Mouse (Mus musculus): ENCODE measurements at regions not wholly inside any gene's neighbourhood (a gene's known extent, or its start where the extent isn't known, plus 50 kb on each side); places are given as distances from the start of the nearest gene placed in this dataset.

DNA sequence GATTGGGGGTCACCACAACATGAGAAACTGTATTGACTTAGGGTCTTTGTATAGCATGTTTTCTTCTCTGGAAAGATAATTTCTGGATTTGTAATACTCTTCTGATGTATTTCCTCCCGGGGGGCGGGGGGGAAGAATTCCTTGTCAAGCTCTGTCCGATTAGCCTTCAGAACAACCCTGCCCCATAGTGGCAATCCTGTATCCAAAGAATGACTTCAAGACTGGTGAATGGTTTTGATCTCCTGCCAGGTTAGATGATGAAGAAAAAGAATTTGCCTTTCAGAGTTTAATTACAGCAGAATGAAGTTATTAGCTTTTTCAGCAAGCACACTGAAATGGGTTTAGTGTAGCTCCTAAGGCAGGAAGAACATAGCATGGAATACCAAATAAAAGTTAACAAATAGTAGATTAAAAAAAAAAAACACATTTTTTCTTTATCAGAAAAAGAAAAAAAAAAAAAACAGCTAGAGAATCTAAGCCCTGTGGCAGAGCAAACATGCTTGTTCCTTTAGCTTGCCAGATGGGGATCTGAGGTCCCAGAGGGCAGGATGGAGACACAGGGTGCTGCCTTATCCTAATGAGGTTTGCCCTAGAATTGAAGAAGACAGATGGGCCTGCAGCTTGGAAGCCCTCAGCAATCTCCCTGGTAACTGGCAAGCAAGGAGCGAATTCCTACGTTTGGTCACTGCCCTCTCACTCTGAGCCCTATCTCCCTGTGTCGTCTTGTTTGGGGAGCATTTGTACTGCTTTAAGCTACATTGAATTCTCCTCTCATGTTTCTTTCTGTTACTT is 280.9 kb upstream of the Gm9972 start:
- ATAC-seq (ENCODE audit: low FRiP score) = peak; percentile 45; the same call in 1 of the 2 replicates
- H3K4me2 ChIP-seq = no peak overlapping the region
- H3K36me3 ChIP-seq = no peaks in the 10 kb centered on the region
- WGBS = 64% methylated on average over 6 of the region's 6 CpGs
- no peak overlapping the region for H3K9ac ChIP-seq (replicated peaks)
- H3K27me3 ChIP-seq (replicated peaks) = no peaks in the 10 kb centered on the region
- 0 out of 2 replicates have a peak, but pooled peaks cover 4% of the 10 kb centered on the region for H3K4me1 ChIP-seq
- H3K9me3 ChIP-seq (replicated peaks) = no peaks in the 10 kb centered on the region
- H3K27ac ChIP-seq (replicated peaks) = no peak overlapping the region
- no peak overlapping the region for H3K4me3 ChIP-seq (replicated peaks)

DNA sequence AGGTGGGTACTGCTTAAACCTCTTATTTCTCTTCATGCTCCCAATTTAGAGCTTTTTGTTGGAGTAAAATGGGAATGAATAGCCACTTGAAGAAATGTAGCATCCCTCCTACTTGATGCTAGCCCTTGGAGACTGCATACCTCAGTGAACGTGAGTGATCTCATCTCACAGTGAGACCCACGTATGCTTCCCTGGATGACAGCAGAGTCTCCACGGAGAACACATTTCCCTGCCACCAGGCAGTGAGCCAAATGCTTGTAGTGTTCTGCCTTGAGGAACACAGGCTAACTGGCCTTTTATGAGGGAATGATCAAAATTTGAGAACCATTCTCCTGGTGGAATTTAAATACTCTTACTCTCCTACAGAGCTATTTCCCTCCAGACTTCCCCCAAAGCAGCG is 280.1 kb upstream of the Gm9972 start:
- WGBS = 56% methylated on average over 4 of the region's 4 CpGs
- Histone ChIP-seq H3K27me3 (replicated peaks) (no peaks in the 10 kb centered on the region), H3K9me3 (replicated peaks) (no peaks in the 10 kb centered on the region), H3K36me3 (no peaks in the 10 kb centered on the region), H3K27ac (replicated peaks) (no peak overlapping the region), H3K4me1 (0 out of 2 replicates have a peak, but pooled peaks cover 4% of the 10 kb centered on the region), H3K4me2 (no peak overlapping the region), H3K4me3 (replicated peaks) (no peak overlapping the region), H3K9ac (replicated peaks) (no peak overlapping the region)
- ATAC-seq (ENCODE audit: low FRiP score) = no peak

DNA sequence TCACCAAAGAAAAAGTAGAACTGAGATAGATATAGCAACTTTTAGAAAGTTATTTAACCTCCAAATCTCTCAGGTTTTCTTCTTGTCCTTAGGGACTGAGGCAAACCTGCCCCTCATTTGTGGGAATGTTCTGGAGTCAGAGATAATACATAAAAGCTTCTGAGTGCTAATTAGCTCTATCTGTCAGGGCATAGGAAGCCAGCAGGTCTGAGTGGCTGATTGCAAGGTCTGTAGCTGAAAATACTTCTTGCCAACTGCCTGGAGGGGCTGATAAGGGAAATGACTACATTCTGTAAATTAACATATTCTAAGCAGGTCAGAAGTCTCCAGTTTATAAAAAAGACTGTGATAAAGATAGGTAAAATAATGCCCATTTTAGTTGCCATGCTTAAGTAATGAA is 270.3 kb upstream of the Gm9972 start:
- Histone ChIP-seq H3K9me3 (replicated peaks) (no peaks in the 10 kb centered on the region), H3K4me1 (no peaks in the 10 kb centered on the region), H3K27ac (replicated peaks) (no peak overlapping the region), H3K4me2 (no peak overlapping the region), H3K36me3 (no peaks in the 10 kb centered on the region), H3K4me3 (replicated peaks) (no peak overlapping the region), H3K9ac (replicated peaks) (no peak overlapping the region), H3K27me3 (replicated peaks) (no peaks in the 10 kb centered on the region)
- ATAC-seq (ENCODE audit: low FRiP score) = no peak

DNA sequence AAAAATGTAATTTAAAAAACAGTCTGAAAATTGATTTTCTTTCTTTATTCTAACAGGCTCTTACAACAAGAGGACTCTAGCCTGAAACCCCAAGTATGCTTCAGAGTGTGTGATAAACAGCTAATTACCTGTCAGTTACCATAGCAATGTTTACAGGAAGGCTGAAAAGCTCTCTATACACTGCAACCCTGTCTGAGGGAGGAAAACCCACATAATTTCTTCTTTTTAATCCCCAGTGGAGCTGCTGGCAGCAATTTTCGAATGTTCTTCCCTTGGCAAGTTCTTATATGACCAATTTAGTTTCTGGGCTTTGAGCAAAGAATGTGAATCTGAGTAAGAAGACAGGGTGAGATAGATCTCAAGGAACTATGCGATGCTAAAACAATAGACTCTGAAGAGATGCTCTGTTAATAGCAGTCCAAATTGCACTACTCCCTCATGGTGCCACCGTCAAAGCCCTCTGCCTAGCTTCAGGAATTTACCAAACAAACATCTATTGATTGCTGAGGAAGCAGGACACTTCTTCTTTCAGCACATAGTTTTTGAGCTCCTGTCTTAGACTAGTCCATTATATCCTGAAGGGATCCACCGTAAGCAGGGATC is 260.4 kb upstream of the Gm9972 start:
- WGBS = 42% methylated on average over 4 of the region's 4 CpGs
- no peak overlapping the region for H3K4me3 ChIP-seq (replicated peaks)
- H3K4me1 ChIP-seq = peaks cover 5% of the 10 kb centered on the region
- no peaks in the 10 kb centered on the region for H3K9me3 ChIP-seq (replicated peaks)
- no peak overlapping the region for H3K4me2 ChIP-seq
- no peak for ATAC-seq (ENCODE audit: low FRiP score)
- no peaks in the 10 kb centered on the region for H3K27me3 ChIP-seq (replicated peaks)
- no peak overlapping the region for H3K9ac ChIP-seq (replicated peaks)
- no peaks in the 10 kb centered on the region for H3K36me3 ChIP-seq
- H3K27ac ChIP-seq (replicated peaks) = no peak overlapping the region

DNA sequence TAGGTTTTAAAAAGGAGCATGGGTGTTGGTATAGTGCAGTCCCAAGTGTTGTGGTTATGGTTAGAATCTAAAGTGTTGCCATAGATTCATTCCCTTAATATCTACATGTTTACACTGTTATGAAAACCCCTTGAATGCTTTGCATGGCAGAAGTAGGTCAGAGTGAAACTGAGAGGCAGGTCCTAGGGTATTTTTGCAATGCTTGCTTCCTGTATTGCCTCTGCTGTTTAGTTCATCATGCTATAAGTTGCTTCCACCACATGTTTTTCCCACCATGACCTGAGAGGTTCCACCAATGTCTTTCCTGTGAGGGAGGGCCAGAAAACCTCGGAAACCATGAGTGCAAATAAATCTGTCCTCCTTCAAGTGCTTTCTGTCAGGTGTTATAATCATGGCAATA is 224.1 kb upstream of the Gm9972 start:
- no peak overlapping the region for H3K9ac ChIP-seq (replicated peaks)
- H3K9me3 ChIP-seq (replicated peaks) = no peaks in the 10 kb centered on the region
- no peak for ATAC-seq (ENCODE audit: low FRiP score)
- H3K4me3 ChIP-seq (replicated peaks) = no peak overlapping the region
- WGBS = 87% methylated on average over 1 of the region's 1 CpGs
- H3K36me3 ChIP-seq = no peaks in the 10 kb centered on the region
- H3K27me3 ChIP-seq (replicated peaks) = no peaks in the 10 kb centered on the region
- no peaks in the 10 kb centered on the region for H3K4me1 ChIP-seq
- H3K4me2 ChIP-seq = no peak overlapping the region
- no peak overlapping the region for H3K27ac ChIP-seq (replicated peaks)

DNA sequence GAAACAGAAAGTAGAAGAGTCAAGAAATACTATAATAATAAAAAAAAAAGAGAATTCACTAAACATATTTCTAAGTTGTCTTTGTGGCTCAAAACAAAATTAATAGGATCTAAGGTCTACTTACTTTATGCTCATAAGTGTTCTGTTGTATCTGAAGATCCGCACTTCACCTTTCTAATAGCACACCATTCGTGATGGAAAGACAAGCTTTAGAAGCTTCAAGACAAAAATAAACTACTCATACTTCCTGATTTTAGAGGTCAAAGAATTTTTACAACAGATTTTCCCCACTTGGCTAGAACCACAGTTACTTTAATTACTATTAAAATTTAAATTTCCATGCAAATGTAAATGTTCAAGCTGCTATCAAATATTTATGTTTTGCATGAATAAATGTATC is 219.8 kb upstream of the Gm9972 start:
- 89% methylated on average over 2 of the region's 2 CpGs for WGBS
- Histone ChIP-seq H3K4me3 (replicated peaks) (no peak overlapping the region), H3K36me3 (no peaks in the 10 kb centered on the region), H3K9me3 (replicated peaks) (no peaks in the 10 kb centered on the region), H3K9ac (replicated peaks) (no peak overlapping the region), H3K4me2 (no peak overlapping the region), H3K27ac (replicated peaks) (no peak overlapping the region), H3K4me1 (no peaks in the 10 kb centered on the region), H3K27me3 (replicated peaks) (no peaks in the 10 kb centered on the region)
- no peak for ATAC-seq (ENCODE audit: low FRiP score)

DNA sequence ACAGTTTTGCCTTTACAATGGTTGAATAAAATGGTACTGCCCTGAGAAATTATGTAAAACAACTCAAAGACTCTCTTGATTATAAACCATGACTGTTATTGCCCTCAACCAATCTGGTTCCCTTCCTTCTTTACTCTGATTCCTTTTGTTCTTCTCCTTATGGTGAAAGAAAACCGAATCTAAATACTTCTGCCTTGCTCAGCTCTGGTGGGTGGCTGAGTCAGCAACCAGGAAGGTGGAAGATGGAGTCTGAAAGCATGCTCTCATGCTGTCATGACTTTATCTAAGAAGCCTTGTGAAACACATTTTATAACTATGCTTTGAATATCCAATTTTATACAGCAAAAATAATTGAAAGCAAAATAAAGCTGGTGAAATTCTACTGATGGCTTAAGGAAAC is 212.7 kb upstream of the Gm9972 start:
- WGBS = 67% methylated on average over 1 of the region's 1 CpGs
- Histone ChIP-seq H3K4me2 (no peak overlapping the region), H3K36me3 (no peaks in the 10 kb centered on the region), H3K9me3 (replicated peaks) (no peaks in the 10 kb centered on the region), H3K27ac (replicated peaks) (no peak overlapping the region), H3K9ac (replicated peaks) (no peak overlapping the region), H3K27me3 (replicated peaks) (no peaks in the 10 kb centered on the region), H3K4me1 (no peaks in the 10 kb centered on the region), H3K4me3 (replicated peaks) (no peak overlapping the region)
- ATAC-seq (ENCODE audit: low FRiP score) = no peak

DNA sequence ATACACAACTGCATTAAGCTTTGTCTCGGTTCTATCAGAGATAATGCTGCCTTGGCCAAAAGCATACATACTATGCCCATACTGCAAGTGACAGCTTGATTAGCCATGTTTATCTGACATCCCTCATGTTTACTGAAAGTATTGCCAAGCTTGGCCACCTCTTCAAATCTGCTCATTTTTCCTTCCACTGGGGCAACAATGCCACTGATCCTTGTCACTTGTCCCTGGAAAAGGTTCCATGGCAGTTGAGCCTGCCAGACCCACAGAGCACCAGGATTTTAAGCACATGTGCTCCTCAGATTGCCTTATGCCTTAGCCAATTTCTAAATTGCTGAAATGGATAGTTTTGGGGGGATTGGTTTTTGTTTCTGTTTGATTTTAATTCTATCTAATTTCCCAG is 189.8 kb upstream of the Gm9972 start:
- 97% methylated on average over 1 of the region's 1 CpGs for WGBS
- Histone ChIP-seq H3K4me3 (replicated peaks) (no peak overlapping the region), H3K36me3 (no peaks in the 10 kb centered on the region), H3K27me3 (replicated peaks) (no peaks in the 10 kb centered on the region), H3K4me2 (no peak overlapping the region), H3K9me3 (replicated peaks) (no peaks in the 10 kb centered on the region), H3K4me1 (no peaks in the 10 kb centered on the region), H3K9ac (replicated peaks) (no peak overlapping the region), H3K27ac (replicated peaks) (no peak overlapping the region)
- no peak for ATAC-seq (ENCODE audit: low FRiP score)

DNA sequence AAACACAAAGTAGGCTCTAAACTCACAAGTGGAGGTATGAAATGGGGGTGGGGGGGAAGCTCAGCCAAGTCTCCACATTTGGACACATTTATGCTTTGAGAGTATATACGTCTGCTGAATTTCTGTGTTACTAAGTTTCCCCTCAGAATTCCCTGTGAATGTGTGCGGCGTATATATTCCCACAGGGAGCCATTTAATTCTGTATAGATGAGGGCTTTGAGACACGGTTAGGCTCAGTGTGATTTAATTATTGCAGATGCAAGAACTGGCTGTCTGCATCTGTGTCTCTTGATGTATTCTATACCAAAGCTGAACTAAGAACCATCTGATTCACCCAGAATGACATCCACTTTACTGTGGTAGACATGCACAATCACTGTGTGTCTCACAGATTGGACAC is 181.1 kb upstream of the Gm9972 start:
- Histone ChIP-seq H3K9ac (replicated peaks) (no peak overlapping the region), H3K4me3 (replicated peaks) (no peak overlapping the region), H3K36me3 (no peaks in the 10 kb centered on the region), H3K27me3 (replicated peaks) (no peaks in the 10 kb centered on the region), H3K4me2 (no peak overlapping the region), H3K9me3 (replicated peaks) (no peaks in the 10 kb centered on the region), H3K27ac (replicated peaks) (no peak overlapping the region), H3K4me1 (peaks cover 5% of the 10 kb centered on the region; the same call in 1 of the 2 replicates)
- 27% methylated on average over 4 of the region's 4 CpGs for WGBS
- peak; percentile 35; the same call in 1 of the 2 replicates for ATAC-seq (ENCODE audit: low FRiP score)

DNA sequence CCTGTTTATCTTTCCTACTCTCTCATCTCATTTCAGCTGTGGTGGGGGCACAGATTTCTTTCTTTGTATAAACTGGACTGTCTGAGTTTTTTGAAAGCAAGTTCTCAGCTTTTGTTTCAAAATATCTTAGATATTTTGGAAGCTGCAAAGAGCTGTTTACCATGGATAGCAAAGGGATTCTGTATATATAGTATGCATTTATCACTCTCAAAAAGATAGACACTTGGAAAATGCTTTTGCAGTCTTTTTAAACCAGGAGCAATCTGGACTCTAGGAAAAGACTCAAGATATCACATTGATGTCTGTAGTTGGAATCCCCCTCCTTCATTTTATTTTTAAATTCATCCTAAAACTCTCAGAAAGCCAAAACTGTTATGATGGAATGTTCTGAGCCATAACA is 177.9 kb upstream of the Gm9972 start:
- peaks cover 5% of the 10 kb centered on the region; the same call in 1 of the 2 replicates for H3K4me1 ChIP-seq
- ATAC-seq (ENCODE audit: low FRiP score) = no peak
- no peaks in the 10 kb centered on the region for H3K9me3 ChIP-seq (replicated peaks)
- H3K9ac ChIP-seq (replicated peaks) = no peak overlapping the region
- H3K36me3 ChIP-seq = no peaks in the 10 kb centered on the region
- H3K27ac ChIP-seq (replicated peaks) = no peak overlapping the region
- no peak overlapping the region for H3K4me3 ChIP-seq (replicated peaks)
- no peak overlapping the region for H3K4me2 ChIP-seq
- H3K27me3 ChIP-seq (replicated peaks) = no peaks in the 10 kb centered on the region

DNA sequence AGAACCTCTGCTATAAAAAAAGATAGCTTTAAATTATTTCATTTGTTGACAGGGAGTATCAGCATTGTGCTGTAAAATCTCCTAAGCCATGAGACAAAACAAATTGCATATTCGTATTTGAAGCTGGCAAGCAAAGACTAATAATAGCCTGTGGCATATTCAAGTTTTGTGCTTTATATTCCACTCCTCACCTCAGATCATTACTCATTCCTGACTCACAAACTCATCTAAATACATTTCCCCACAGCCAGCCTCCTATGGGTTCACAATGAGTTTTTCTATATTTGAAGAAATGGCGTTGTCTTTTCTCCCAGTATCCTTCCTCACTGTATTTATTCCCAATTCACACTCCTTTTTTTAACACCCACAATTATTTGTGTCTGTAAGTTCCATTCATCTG is 161.5 kb upstream of the Gm9972 start:
- Histone ChIP-seq H3K4me2 (no peak overlapping the region), H3K27me3 (replicated peaks) (no peaks in the 10 kb centered on the region), H3K4me1 (no peaks in the 10 kb centered on the region), H3K27ac (replicated peaks) (no peak overlapping the region), H3K36me3 (no peaks in the 10 kb centered on the region), H3K9me3 (replicated peaks) (no peaks in the 10 kb centered on the region), H3K4me3 (replicated peaks) (no peak overlapping the region), H3K9ac (replicated peaks) (no peak overlapping the region)
- ATAC-seq (ENCODE audit: low FRiP score) = no peak
- WGBS = 83% methylated on average over 2 of the region's 2 CpGs

DNA sequence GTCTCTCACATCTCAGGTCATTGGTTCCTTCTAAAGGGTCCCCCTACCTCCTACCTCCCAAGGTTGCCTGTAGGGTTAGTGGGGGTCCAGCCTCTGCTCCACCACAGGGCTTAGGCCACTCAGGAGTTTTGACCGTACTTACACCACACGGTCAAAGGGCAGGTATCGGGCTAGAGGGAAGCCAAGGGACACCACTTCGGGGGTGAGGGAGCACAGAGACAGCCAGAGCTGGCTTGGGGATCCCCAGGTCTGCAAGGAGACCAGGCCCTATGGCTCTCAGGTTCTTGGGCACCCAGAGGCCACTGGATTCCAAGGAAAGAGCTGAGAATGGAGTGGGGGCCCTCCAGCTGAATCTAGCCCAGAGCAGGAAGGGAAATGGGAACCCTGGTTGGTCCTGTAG is 135.5 kb upstream of the Gm9972 start:
- H3K9ac ChIP-seq (replicated peaks) = no peak overlapping the region
- no peak overlapping the region for H3K27ac ChIP-seq (replicated peaks)
- no peak overlapping the region for H3K4me2 ChIP-seq
- no peak for ATAC-seq (ENCODE audit: low FRiP score)
- no peaks in the 10 kb centered on the region for H3K4me1 ChIP-seq
- no peaks in the 10 kb centered on the region for H3K9me3 ChIP-seq (replicated peaks)
- no peaks in the 10 kb centered on the region for H3K27me3 ChIP-seq (replicated peaks)
- 91% methylated on average over 4 of the region's 4 CpGs for WGBS
- H3K36me3 ChIP-seq = no peaks in the 10 kb centered on the region
- H3K4me3 ChIP-seq (replicated peaks) = no peak overlapping the region
